Mouse (Mus musculus) right cerebral cortex, postnatal 10 days (tissue): ENCODE data around the gene Adora1.

Source experiments
- DNase-seq, 2 experiments: peaks; one replicate each; pipeline ENCODE4 v3.0.0; 2021; ENCODE audit warnings: low spot score in 2 of 2

The Adora1 gene

DNA sequence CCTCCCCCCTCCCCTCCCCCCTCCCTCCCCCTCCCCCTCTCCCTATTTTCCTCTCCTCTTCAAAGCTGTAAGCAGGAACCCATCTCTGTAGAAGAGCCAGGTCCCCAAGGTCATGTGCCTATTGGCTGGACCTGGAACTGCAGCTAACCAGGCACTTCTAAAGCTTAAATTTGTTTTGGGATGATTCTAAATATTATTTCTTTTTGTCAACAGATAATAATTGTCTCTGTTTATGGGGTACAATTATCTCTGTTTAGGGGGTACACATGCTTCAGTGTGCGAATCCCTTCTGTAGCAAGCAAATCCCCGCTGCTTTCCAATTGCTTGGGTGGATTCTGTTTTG lies 18.6 kb downstream of the Adora1 start:
- no peak for DNase-seq

DNA sequence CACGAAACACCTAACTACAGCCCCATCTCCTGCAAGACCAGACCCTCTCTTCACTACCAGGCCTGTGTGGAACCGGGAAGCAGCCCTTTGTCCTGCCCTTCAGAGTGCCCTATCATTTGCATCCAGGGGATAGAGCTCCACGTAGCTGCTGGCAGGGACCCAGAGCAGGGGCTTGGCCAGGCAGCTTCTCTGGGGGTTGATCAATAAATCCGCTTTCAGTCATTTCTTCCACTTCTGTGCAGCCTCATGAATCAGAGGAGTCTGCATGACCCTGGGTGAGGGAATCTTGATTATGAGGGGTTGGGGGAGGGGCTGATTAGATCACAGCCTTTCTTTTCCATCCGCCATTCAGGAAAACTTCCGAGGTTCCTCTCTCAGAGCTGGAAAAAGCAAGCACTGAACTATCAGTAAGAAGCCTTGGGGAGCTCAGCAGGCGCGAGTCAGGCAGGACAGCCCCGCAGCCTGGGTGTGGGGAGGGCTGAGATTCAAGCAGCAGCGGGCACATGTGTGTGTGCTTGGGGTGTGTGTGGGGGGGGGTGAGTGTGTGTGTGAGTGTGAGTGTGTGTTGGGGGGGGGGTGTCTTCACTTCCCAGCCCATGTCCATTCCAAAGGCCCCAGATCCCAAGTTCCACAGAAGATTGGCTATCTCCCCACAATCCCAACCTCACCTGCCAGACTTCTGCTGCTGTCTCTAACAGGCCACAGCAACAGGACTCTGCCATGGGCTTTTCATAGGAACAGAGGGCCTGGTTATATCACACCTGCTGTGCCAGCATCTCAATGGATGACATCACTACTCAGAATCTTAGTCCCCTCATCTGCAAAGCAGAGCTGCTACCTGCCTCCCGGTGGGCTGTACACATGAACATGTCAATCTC lies 19.2 kb downstream of the Adora1 start:
- no peak for DNase-seq

- DNase-seq = no peak
Measured at GRCm38 (mm10) chr1:134215059-134215458, 20.2 kb downstream of the Adora1 start.

DNA sequence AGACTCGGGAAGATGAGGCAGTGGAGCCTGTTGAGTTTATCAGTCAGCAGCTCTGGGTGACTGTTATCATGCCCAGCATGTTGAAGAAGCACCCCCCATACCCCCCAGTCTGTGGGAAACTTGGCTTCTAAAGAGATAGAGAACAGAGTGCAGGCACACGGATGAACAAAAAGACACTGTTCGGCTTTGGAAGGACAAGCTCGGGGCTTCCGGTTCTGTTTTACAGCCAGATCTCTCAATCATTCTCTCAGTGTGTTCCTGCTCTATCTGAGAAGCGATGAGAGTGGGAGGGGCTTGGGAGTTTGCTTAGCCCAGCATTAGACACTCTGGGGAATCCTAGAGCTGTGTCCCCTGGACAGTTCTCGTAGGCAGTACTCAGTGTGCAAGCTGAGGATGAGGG lies 21.8 kb downstream of the Adora1 start:
- DNase-seq = no peak

- DNase-seq = no peak
Measured at GRCm38 (mm10) chr1:134212351-134212750, 22.9 kb downstream of the Adora1 start.

DNA sequence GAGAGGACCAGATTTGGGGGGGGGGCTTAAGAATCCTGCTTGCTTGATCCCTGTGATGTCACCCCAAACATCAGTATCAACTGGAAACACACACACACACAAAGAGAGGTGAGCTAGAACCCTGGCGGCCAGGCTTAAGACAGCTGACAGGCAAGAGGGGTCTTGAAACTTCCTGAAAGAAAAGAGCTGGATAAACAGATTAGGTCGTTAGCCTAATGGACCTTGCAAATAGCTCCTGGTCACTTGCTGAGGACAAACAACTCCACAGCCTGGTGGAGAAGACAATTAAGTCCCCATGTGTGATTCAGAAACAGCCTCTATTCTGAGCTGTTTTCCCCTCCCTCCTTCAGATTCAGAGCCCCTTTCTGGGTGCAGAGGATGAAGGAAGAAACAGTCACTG lies 23.6 kb downstream of the Adora1 start:
- no peak for DNase-seq

- no peak for DNase-seq
Measured at GRCm38 (mm10) chr1:134211043-134211442, 24.2 kb downstream of the Adora1 start.

DNA sequence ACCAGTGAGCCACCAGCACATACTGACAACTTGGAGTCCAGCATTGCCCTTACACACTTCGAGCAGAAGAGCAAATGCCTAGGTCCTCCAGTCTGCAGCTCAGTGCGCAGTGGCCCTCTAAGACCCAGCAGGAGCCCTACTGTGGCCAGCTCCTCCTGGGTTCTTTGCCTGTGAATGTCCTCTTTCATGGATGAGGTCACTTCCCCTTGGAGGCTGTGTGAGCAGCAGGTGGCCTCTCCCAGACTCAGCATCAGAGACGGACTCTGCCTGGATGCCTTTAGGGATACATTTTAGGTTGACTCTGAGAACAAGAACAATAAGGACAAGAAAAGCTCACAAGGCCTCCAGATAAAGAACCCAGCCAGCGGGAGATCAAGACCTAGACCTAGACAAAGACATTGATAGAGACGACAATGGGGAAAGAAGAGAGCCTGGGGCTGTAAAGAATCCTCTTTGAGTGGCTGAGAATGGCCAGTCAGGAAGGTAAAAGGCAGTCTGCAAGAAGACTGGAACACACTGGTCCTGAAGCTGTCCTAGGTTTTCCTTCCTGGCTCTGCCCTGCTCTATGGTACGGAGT lies 25.0 kb downstream of the Adora1 start:
- DNase-seq = peak in 1 of 2 experiments; percentile 29

DNA sequence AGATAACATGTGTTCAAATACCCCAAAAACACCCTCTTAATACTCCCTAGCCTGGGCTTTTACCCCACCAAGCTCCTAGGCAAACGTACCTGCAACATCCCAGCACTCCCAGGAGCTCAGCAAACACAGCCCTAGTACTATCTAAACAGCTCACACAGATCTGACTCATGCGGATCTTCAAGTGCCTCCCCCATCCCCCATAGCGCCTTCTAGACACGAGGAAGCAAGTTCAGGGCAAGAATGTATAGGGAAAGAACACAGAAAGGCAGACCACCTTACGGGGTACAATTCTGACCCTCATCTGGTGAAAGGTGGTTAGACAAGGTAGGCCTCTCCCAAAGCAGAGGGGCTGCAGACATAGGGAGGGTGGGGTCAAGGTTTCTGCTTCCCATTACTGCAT lies 29.1 kb downstream of the Adora1 start:
- DNase-seq = no peak

DNA sequence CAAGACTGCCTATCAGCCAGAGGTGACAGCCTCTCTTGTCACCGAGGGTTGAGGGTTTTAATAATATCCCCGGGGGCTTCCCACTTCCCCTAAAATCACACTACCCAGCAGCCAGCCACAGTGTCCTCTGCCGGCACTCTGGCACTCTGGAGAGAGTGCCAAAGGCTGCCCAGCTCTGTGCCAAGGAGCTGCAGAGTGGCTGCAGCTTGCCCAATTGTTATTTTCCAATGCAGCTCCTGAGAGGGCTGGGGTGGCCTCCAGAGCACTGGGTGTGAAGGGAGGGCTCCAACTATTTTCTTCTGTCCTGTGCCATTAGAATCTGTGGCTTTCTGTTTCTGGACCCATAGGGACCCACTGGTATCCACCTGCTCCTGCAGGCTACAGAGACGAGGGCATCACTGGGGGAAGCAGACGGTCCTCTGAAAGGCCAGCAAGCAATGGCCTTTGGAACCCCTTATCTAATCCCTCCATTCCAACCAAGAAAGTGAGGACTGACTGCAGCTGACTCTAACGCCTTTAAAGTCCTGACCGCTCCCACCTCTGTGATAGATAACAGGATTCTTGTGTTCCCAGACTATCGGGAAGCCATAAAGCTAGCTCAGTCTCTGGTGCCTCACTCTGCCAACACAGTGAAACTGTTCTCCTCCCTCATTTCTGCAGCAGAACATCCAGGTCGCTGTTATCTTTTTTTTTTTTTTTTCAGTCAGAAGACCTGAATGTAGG lies 29.8 kb downstream of the Adora1 start:
- peak; percentile 67 to 70 for DNase-seq

- peak; percentile 76 to 79 for DNase-seq
Measured at GRCm38 (mm10) chr1:134204230-134204629, 31.0 kb downstream of the Adora1 start.

GRCm38 (mm10) chr1:134201751-134202420 lies 33.3 kb downstream of the Adora1 start:
- peak; percentile 63 to 71 for DNase-seq

DNA sequence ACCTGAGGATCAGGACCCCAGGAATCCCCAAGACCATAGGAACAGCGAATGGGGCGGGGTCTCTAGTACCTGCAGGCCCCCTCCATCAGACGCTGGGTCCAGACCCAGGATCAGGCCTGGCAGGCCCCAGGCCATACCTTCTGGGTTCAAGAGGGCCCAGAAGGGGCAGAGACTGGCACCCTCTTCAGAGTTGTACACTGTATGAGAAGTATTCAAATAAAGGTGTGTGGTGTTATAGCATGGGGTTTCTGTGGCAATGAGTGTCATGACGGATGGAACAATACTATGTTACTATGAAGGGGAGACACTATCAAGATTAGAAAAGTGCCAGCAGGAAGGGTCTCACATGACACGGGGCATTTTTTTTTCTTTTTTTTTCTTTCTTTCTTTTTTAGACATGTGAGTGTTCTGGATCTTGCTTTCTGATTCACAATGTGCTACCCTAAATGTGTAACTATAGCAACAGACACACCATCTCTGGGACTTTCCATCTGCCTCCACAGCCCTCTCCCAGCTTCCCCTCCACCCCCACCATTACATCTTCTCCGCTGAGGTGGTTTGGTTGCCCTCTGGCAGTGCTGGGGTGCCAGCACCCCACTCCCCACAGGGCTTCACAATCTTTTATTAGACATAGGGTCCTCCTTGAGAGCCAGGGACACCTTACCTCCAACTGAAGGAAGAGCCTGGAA lies 34.1 kb downstream of the Adora1 start:
- peak; percentile 68 to 76 for DNase-seq

DNA sequence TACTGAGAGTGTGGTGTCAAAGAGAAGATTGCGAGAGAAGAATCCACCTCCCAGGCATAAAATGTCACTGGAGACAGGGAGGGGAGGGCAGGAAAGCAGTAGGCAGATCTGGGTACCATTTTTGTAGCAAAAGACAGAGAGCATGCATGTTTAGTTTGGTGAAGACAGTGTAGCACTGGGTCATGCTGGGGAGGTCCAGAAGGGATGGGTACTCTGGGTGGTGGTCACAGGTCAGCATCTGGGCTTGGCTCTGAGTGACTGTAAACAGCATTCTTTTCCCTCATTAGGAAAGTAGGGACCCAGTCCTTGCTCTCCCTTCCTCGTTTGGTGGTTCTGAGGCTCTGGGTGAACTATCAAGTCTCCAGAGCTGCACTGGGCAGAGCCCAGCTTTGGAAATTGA lies 34.8 kb downstream of the Adora1 start:
- DNase-seq = no peak

GRCm38 (mm10) chr1:134198197-134198995 lies 36.8 kb downstream of the Adora1 start:
- DNase-seq = no peak

DNA sequence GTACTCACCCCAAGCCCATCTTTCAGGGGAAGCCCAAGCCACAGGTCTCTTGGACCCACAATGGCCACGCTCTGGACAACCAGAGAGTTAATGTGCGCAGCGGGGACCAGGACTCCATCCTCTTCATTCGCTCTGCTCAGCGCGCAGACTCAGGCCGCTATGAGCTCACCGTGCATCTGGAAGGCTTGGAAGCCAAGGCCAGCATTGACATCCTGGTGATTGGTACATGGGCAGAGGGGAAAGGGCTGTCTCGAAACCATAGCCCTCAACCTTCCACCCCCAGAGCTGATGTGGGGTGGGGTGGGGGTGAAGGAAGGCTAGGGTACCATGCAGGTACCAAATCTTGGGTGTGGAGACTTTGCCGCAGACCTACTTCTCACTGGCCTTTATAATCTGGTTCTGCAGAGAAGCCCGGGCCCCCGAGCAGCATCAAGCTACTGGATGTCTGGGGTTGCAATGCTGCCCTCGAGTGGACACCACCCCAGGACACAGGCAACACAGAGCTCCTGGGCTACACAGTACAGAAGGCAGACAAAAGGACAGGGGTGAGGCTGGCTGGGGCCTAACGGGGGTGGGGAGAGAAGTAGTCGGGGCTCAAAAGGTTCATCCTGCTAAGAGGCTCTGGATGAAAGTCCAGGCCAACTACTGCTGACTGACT lies 37.8 kb downstream of the Adora1 start:
- no peak for DNase-seq

GRCm38 (mm10) chr1:134196386-134196785 lies 38.8 kb downstream of the Adora1 start:
- peak; percentile 84 to 86 for DNase-seq

DNA sequence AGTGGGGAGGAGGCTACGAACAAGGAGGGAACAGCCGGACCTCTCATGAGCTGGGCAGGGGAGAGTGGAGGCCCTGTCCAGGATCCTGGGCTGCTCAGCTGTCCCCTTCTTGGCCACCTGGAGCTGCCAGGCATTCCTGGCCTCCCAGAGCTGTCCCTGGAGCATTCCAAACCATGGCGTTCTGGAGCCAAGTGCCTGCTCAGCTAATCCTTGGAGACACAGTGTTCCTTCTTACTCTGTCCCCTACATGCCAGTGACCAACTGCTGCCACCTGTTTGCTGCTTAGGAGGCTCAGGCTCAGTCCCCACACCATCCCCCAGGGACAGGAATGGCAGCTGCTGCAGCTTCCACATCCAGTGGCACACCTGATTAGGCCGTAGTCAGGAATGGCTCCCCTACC lies 39.3 kb downstream of the Adora1 start:
- DNase-seq = no peak

GRCm38 (mm10) chr1:134195571-134195970 lies 39.7 kb downstream of the Adora1 start:
- DNase-seq = peak in 1 of 2 experiments; percentile 80

DNA sequence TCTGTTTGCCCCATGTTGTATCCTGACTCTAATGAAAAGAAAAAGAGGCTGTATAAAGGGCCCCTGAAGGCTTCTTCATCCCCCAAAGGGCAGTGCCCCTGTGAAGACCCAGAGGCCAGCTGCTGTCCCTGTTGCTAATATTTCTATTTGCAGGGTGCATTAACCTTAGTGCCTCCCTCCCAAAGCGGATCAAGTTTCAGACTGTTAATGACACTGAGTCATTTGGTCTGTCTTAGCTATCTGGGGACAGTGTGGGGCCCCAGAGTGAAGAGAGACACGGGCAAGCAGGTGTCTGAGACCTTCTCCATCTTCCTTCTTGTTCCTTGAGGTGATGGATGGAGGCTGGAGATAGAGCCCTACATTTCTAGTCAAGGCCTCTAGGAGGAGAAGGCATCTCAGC lies 40.1 kb downstream of the Adora1 start:
- no peak for DNase-seq
